Mouse (Mus musculus) megakaryocyte, embryonic 14.5 days (primary cell): ENCODE measurements at regions not wholly inside any gene's neighbourhood (a gene's known extent, or its start where the extent isn't known, plus 50 kb on each side); places are given as distances from the start of the nearest gene placed in this dataset.

Experiments used
- FLI1 ChIP-seq: IDR thresholded peaks from 2 replicates; pipeline ENCODE4 v1.6.1; 2012; ENCODE audit warnings: low read length, inconsistent platforms, mixed read lengths
- GATA1 ChIP-seq: IDR thresholded peaks from 3 replicates; pipeline ENCODE4 v1.6.1; 2012; ENCODE audit warnings: mixed read lengths, low read length, inconsistent platforms, borderline replicate concordance

GRCm38 (mm10) chr3:51002662-51003061 is 221.6 kb upstream of the Noct start:
- TF ChIP-seq GATA1 (no peak), FLI1 (no peak)
